Mouse (Mus musculus): ENCODE results near the gene Sh3bgrl2. TPM values are rescaled to one million over a fixed set of nuclear protein-coding genes. Genes with fewer than 3 reads are reported as not detected.

The Sh3bgrl2 gene
- polyA plus RNA-seq, 1 experiment from 2014 or later = 11.1 TPM

- H3K4me1 ChIP-seq (ENCODE audit: control insufficient read depth, insufficient read depth, low read length) = peaks cover 23% of the 10 kb centered on the region
- no peaks in the 10 kb centered on the region for H3K27me3 ChIP-seq (ENCODE audit: control insufficient read depth, insufficient read depth, low read length)
- H3K4me3 ChIP-seq (ENCODE audit: low read length) = no peak overlapping the region
- H3K9ac ChIP-seq (ENCODE audit: low read length) = no peak overlapping the region
- H3K27ac ChIP-seq (ENCODE audit: low read length) = peak overlapping the region; percentile 30; the same call in 1 of the 2 replicates
- no peak overlapping the region for H3K4me2 ChIP-seq (ENCODE audit: low read depth, low read length)
- ATAC-seq (replicated peaks; ENCODE audit: extremely low read depth, insufficient read depth, low FRiP score) = peak; percentile 64; the same call in 1 of the 2 replicates
- no peaks in the 10 kb centered on the region for H3K9me3 ChIP-seq (replicated peaks; ENCODE audit: control insufficient read depth, low read length)
- H3K36me3 ChIP-seq (ENCODE audit: control insufficient read depth, insufficient read depth) = no peaks in the 10 kb centered on the region
- 27% methylated on average over 3 of the region's 3 CpGs for WGBS
These were observed 28.5 kb downstream of the Sh3bgrl2 start for GRCm38 (mm10) chr9:83576689-83577057.

DNA sequence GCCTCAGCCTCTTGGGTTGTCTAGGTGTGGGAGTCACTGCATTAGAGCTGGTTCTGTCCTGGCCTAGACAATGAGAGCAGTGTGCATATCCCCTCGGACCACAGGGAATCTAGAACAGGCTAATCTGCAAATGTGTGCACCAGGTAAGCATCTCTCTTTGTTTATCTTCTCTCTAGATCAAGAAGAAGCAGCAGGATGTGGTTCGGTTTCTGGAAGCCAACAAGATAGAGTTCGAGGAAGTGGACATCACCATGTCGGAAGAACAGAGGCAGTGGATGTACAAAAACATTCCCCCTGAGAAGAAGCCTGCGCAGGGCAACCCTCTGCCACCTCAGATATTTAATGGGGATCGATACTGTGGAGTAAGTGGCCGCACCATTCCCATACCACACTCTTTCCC lies 29.1 kb downstream of the Sh3bgrl2 start:
- H3K4me1 ChIP-seq (ENCODE audit: control insufficient read depth, insufficient read depth, low read length) = peaks cover 23% of the 10 kb centered on the region

GRCm38 (mm10) chr9:83579049-83579448 lies 30.9 kb downstream of the Sh3bgrl2 start:
- Histone ChIP-seq H3K27ac (ENCODE audit: low read length) (no peak overlapping the region), H3K36me3 (ENCODE audit: control insufficient read depth, insufficient read depth) (peaks cover 7% of the 10 kb centered on the region; the same call in 1 of the 2 replicates), H3K4me3 (ENCODE audit: low read length) (no peak overlapping the region), H3K9ac (ENCODE audit: low read length) (no peak overlapping the region), H3K9me3 (replicated peaks; ENCODE audit: control insufficient read depth, low read length) (no peaks in the 10 kb centered on the region), H3K27me3 (ENCODE audit: control insufficient read depth, insufficient read depth, low read length) (no peaks in the 10 kb centered on the region), H3K4me2 (ENCODE audit: low read depth, low read length) (no peak overlapping the region), H3K4me1 (ENCODE audit: control insufficient read depth, insufficient read depth, low read length) (peaks cover 16% of the 10 kb centered on the region)
- WGBS = 83% methylated on average over 4 of the region's 4 CpGs
- no peak for ATAC-seq (replicated peaks; ENCODE audit: extremely low read depth, insufficient read depth, low FRiP score)

More for the DNA sequence above, 29.1 kb downstream of the Sh3bgrl2 start:
- no peak for ATAC-seq (replicated peaks; ENCODE audit: extremely low read depth, insufficient read depth, low FRiP score)
- no peaks in the 10 kb centered on the region for H3K9me3 ChIP-seq (replicated peaks; ENCODE audit: control insufficient read depth, low read length)
- H3K27me3 ChIP-seq (ENCODE audit: control insufficient read depth, insufficient read depth, low read length) = no peaks in the 10 kb centered on the region
- H3K4me3 ChIP-seq (ENCODE audit: low read length) = no peak overlapping the region
- H3K27ac ChIP-seq (ENCODE audit: low read length) = no peak overlapping the region
- H3K4me2 ChIP-seq (ENCODE audit: low read depth, low read length) = no peak overlapping the region
- no peak overlapping the region for H3K9ac ChIP-seq (ENCODE audit: low read length)
- no peaks in the 10 kb centered on the region for H3K36me3 ChIP-seq (ENCODE audit: control insufficient read depth, insufficient read depth)
- WGBS = 73% methylated on average over 7 of the region's 7 CpGs

DNA sequence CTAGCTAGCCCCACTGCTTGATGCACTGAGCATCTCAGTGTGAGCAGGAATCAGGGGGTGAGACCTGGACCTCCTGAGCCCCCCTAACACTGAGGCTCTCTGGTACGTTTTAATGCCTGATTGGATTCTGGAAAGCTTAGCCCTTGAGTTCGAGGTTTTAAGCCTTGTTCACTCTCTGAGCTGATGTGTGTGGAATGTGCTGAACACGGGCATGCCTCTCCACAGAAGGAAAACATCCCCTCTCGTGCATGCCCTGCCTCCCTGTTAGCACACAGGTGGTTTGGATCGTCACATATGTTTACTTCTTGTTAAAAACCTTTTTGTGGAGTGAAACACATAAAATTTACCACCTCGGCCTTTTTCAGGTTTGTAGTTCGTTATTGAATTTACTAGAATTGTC lies 34.6 kb downstream of the Sh3bgrl2 start:
- Histone ChIP-seq H3K27me3 (ENCODE audit: control insufficient read depth, insufficient read depth, low read length) (no peaks in the 10 kb centered on the region), H3K36me3 (ENCODE audit: control insufficient read depth, insufficient read depth) (peaks cover 7% of the 10 kb centered on the region; the same call in 1 of the 2 replicates), H3K4me2 (ENCODE audit: low read depth, low read length) (no peak overlapping the region), H3K9me3 (replicated peaks; ENCODE audit: control insufficient read depth, low read length) (no peaks in the 10 kb centered on the region), H3K4me3 (ENCODE audit: low read length) (no peak overlapping the region), H3K27ac (ENCODE audit: low read length) (no peak overlapping the region), H3K4me1 (ENCODE audit: control insufficient read depth, insufficient read depth, low read length) (no peaks in the 10 kb centered on the region), H3K9ac (ENCODE audit: low read length) (no peak overlapping the region)
- 52% methylated on average over 7 of the region's 7 CpGs for WGBS
- no peak for ATAC-seq (replicated peaks; ENCODE audit: extremely low read depth, insufficient read depth, low FRiP score)

DNA sequence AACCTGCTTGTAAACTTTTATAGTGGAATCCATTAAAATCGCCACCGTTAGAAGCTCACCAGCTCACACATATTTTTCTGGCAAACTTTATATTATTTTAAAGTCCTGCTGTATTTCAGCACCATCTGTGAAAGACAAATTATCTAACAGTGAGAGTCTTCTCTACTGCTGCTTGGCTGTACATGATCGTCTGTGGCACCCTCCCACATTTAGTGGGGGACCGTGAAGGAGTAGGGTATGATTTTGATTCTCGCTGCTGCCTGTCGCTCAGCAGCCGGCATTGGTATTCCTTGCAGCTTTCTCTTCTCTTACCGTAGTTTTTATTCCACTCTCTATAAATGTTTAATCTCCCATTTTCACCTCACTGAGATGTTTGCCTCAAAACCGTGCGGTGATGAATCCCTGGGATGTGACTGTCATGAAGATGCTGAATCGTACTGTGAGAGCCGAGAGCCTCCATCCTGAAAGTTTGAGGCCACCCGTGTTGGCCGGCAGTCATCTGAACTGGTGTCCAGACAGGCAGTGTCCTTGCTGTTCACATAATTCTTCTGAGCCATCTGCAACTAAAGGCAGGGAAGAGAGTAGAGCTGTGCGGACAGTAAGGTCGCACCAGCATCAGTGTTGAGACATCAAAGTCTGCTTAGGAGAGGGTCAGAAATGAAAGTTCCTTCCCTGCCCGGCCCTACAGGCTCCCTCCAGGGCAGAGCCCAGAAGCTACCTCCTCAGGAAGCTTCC lies 38.4 kb downstream of the Sh3bgrl2 start:
- Histone ChIP-seq H3K36me3 (ENCODE audit: control insufficient read depth, insufficient read depth) (peaks cover 7% of the 10 kb centered on the region; the same call in 1 of the 2 replicates), H3K4me2 (ENCODE audit: low read depth, low read length) (no peak overlapping the region), H3K9me3 (replicated peaks; ENCODE audit: control insufficient read depth, low read length) (no peaks in the 10 kb centered on the region), H3K4me3 (ENCODE audit: low read length) (no peak overlapping the region), H3K4me1 (ENCODE audit: control insufficient read depth, insufficient read depth, low read length) (peaks cover 4% of the 10 kb centered on the region; the same call in 1 of the 2 replicates), H3K9ac (ENCODE audit: low read length) (no peak overlapping the region), H3K27ac (ENCODE audit: low read length) (no peak overlapping the region), H3K27me3 (ENCODE audit: control insufficient read depth, insufficient read depth, low read length) (no peaks in the 10 kb centered on the region)
- whole genome bisulfite sequencing = 83% methylated on average over 17 of the region's 17 CpGs
- ATAC-seq (replicated peaks; ENCODE audit: extremely low read depth, insufficient read depth, low FRiP score) = no peak

GRCm38 (mm10) chr9:83587116-83587515 lies 39.0 kb downstream of the Sh3bgrl2 start:
- H3K36me3 ChIP-seq (ENCODE audit: control insufficient read depth, insufficient read depth) = peaks cover 7% of the 10 kb centered on the region; the same call in 1 of the 2 replicates
- peaks cover 4% of the 10 kb centered on the region; the same call in 1 of the 2 replicates for H3K4me1 ChIP-seq (ENCODE audit: control insufficient read depth, insufficient read depth, low read length)
- WGBS = 87% methylated on average over 9 of the region's 9 CpGs

GRCm38 (mm10) chr9:83589063-83589462 lies 40.9 kb downstream of the Sh3bgrl2 start:
- ATAC-seq (replicated peaks; ENCODE audit: extremely low read depth, insufficient read depth, low FRiP score) = no peak
- Histone ChIP-seq H3K4me2 (ENCODE audit: low read depth, low read length) (no peak overlapping the region), H3K4me1 (ENCODE audit: control insufficient read depth, insufficient read depth, low read length) (peaks cover 4% of the 10 kb centered on the region; the same call in 1 of the 2 replicates), H3K36me3 (ENCODE audit: control insufficient read depth, insufficient read depth) (no peaks in the 10 kb centered on the region), H3K27ac (ENCODE audit: low read length) (no peak overlapping the region), H3K9ac (ENCODE audit: low read length) (no peak overlapping the region), H3K9me3 (replicated peaks; ENCODE audit: control insufficient read depth, low read length) (no peaks in the 10 kb centered on the region), H3K27me3 (ENCODE audit: control insufficient read depth, insufficient read depth, low read length) (no peaks in the 10 kb centered on the region), H3K4me3 (ENCODE audit: low read length) (no peak overlapping the region)
- 94% methylated on average over 2 of the region's 2 CpGs for WGBS

More at GRCm38 (mm10) chr9:83587116-83587515, 39.0 kb downstream of the Sh3bgrl2 start:
- no peak overlapping the region for H3K27ac ChIP-seq (ENCODE audit: low read length)
- no peak overlapping the region for H3K9ac ChIP-seq (ENCODE audit: low read length)
- H3K9me3 ChIP-seq (replicated peaks; ENCODE audit: control insufficient read depth, low read length) = no peaks in the 10 kb centered on the region
- ATAC-seq (replicated peaks; ENCODE audit: extremely low read depth, insufficient read depth, low FRiP score) = no peak
- no peak overlapping the region for H3K4me2 ChIP-seq (ENCODE audit: low read depth, low read length)
- no peaks in the 10 kb centered on the region for H3K27me3 ChIP-seq (ENCODE audit: control insufficient read depth, insufficient read depth, low read length)
- no peak overlapping the region for H3K4me3 ChIP-seq (ENCODE audit: low read length)

GRCm38 (mm10) chr9:83589680-83590467 lies 41.7 kb downstream of the Sh3bgrl2 start:
- WGBS = 50% methylated on average over 14 of the region's 14 CpGs
- Histone ChIP-seq H3K9me3 (replicated peaks; ENCODE audit: control insufficient read depth, low read length) (no peaks in the 10 kb centered on the region), H3K9ac (ENCODE audit: low read length) (no peak overlapping the region), H3K4me1 (ENCODE audit: control insufficient read depth, insufficient read depth, low read length) (peaks cover 4% of the 10 kb centered on the region; the same call in 1 of the 2 replicates), H3K27me3 (ENCODE audit: control insufficient read depth, insufficient read depth, low read length) (no peaks in the 10 kb centered on the region), H3K4me2 (ENCODE audit: low read depth, low read length) (no peak overlapping the region), H3K4me3 (ENCODE audit: low read length) (no peak overlapping the region), H3K27ac (ENCODE audit: low read length) (no peak overlapping the region), H3K36me3 (ENCODE audit: control insufficient read depth, insufficient read depth) (no peaks in the 10 kb centered on the region)
- no peak for ATAC-seq (replicated peaks; ENCODE audit: extremely low read depth, insufficient read depth, low FRiP score)
